Mouse (Mus musculus): ENCODE measurements at regions not wholly inside any gene's neighbourhood (a gene's known extent, or its start where the extent isn't known, plus 50 kb on each side); places are given as distances from the start of the nearest gene placed in this dataset.

DNA sequence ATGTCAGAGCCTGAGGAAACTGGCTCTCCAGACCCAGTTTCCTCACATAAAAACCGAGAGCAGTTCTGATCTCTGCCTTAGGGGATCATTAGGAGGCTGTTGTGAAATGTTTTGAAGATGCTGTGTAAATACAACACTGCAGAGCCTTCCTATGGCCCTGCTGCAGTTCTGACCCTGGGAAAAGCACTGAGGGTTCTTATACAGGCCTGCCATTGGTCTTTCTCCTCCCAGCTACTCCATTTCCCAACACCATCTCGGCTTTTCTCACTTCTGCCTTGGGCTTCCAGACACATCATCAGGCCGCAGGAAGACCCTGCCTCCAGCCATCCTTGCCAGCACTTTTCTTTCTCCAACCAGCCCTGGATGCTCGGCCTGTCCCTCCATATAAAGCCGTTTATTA, 181.9 kb upstream of the Bmper start:
- peaks cover 10% of the 10 kb centered on the region for H3K4me1 ChIP-seq (replicated peaks; ENCODE audit: insufficient read depth, low read length)

DNA sequence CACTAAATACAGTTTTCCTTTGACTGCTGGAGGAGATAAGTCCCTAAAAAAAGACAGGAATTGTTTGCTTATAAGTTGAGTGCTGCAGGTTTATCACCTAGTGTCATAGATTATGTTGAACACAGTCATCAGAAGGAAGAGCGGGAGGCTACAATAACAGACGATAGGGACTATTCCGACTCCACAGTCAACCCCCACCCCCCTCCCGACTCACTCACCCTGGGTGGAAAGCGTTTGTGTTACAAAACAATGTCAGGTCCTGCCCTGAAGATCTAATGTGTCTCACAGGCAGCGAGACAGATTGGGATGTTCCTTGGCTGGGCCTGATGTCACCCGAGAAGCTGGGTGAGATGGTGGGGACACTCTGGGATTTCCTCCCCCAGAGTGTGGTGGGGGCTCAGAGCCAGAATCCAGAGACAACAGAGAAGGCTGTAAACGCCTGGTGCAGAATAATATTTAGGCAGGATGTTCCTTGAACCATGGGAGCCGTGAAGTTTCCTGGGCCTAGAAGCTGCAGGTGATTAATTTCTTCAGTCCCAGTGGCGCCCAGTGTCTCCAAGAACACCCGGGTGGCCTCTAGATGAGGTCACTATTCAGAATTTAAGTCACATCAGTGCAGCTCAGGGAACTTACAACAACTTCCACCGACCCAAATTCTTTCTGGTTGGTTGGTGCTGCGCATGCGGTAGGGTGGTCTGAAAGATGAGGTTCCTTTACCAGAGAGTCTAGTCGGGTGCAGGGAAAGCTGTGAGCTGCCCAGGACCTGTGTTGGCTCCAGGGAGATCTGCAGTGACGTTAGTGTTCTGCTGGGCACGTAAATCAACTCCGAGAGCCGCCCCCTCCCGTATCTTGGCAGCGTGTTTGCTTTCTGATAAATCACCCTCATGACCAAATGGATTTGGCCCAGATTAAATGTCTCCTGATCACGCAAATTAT, 181.1 kb upstream of the Bmper start:
- peak; percentile 88 for ATAC-seq (replicated peaks; ENCODE audit: low FRiP score, low read depth)
- H3K27me3 ChIP-seq (ENCODE audit: insufficient read depth, low read length), result no peaks in the 10 kb centered on the region
- H3K36me3 ChIP-seq (ENCODE audit: insufficient read depth, low read length), result no peaks in the 10 kb centered on the region
- peak overlapping the region; percentile 48; the same call in 1 of the 2 replicates for H3K27ac ChIP-seq
- no peak overlapping the region for H3K4me3 ChIP-seq (replicated peaks; ENCODE audit: low read depth, low read length)
- H3K4me1 ChIP-seq (replicated peaks; ENCODE audit: insufficient read depth, low read length), result peaks cover 3% of the 10 kb centered on the region
- no peak overlapping the region for H3K4me2 ChIP-seq (ENCODE audit: low read length)
- H3K9me3 ChIP-seq (replicated peaks; ENCODE audit: low read length), result no peaks in the 10 kb centered on the region
- no peak overlapping the region for H3K9ac ChIP-seq (ENCODE audit: low read depth, low read length)
- WGBS, result 16% methylated on average over 22 of the region's 22 CpGs
- no peak for TF ChIP-seq CTCF (IDR thresholded peaks at IDR 0.05; ENCODE audit: low read depth)
- peak; percentile 87 for DNase-seq (ENCODE audit: low spot score)

More for the DNA sequence above, 181.9 kb upstream of the Bmper start:
- no peaks in the 10 kb centered on the region for H3K9me3 ChIP-seq (replicated peaks; ENCODE audit: low read length)
- ATAC-seq (replicated peaks; ENCODE audit: low FRiP score, low read depth), result no peak
- WGBS, result 23% methylated on average over 5 of the region's 5 CpGs
- H3K27me3 ChIP-seq (ENCODE audit: insufficient read depth, low read length), result no peaks in the 10 kb centered on the region
- H3K4me2 ChIP-seq (ENCODE audit: low read length), result no peak overlapping the region
- H3K4me3 ChIP-seq (replicated peaks; ENCODE audit: low read depth, low read length), result no peak overlapping the region
- TF ChIP-seq CTCF (IDR thresholded peaks at IDR 0.05; ENCODE audit: low read depth), result no peak
- no peak overlapping the region for H3K9ac ChIP-seq (ENCODE audit: low read depth, low read length)
- DNase-seq (ENCODE audit: low spot score), result no peak
- H3K27ac ChIP-seq, result peak overlapping the region; percentile 48; the same call in 1 of the 2 replicates
- no peaks in the 10 kb centered on the region for H3K36me3 ChIP-seq (ENCODE audit: insufficient read depth, low read length)

DNA sequence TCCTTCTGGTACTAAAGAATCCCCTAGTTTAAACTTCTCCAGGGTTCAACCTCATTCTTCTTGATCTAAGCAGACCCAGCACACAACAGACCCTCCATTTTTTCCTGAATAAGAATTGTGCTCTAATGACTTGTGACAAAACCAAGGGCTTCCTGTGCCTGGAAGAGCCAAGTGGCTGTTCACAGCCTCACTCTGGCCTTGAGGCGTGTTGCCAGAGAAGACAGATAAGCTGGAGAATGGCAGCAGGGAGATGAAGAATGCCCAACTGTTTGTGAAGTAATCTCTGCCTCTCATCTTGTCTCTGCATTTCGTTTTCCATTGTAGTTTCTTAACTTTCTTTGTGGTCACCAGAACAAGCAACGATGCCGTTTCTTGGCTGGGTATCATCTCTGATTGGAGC, 179.9 kb upstream of the Bmper start:
- Histone ChIP-seq H3K36me3 (ENCODE audit: insufficient read depth, low read length) (no peaks in the 10 kb centered on the region), H3K4me3 (replicated peaks; ENCODE audit: low read depth, low read length) (no peak overlapping the region), H3K4me2 (ENCODE audit: low read length) (no peak overlapping the region), H3K9me3 (replicated peaks; ENCODE audit: low read length) (no peaks in the 10 kb centered on the region), H3K9ac (ENCODE audit: low read depth, low read length) (no peak overlapping the region), H3K27ac (no peak overlapping the region), H3K4me1 (replicated peaks; ENCODE audit: insufficient read depth, low read length) (no peaks in the 10 kb centered on the region), H3K27me3 (ENCODE audit: insufficient read depth, low read length) (no peaks in the 10 kb centered on the region)
- 87% methylated on average over 4 of the region's 4 CpGs for WGBS
- DNase-seq (ENCODE audit: low spot score) (no peak), ATAC-seq (replicated peaks; ENCODE audit: low FRiP score, low read depth) (no peak)
- TF ChIP-seq CTCF (IDR thresholded peaks at IDR 0.05; ENCODE audit: low read depth), result no peak

DNA sequence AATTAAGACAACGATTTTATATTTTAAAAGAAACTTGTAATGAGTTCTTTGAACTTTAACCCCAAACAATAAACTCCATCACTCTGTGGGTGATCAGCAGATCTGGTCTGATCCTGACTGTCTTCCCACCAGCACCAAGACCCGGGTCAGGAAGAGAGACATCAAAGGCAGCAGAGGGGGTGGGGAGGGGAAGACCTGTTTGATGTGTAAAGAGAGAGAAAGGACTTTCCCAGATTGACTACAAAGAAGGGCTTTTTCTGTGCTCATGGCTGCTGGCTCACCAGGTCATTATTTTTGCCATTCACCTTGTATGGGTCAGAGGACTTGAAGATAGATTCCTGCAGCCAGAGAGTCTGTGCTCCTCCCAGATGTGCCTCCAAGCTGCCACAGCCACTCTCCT, 177.4 kb upstream of the Bmper start:
- H3K27me3 ChIP-seq (ENCODE audit: insufficient read depth, low read length), result no peaks in the 10 kb centered on the region
- H3K9me3 ChIP-seq (replicated peaks; ENCODE audit: low read length), result no peaks in the 10 kb centered on the region
- no peak for TF ChIP-seq CTCF (IDR thresholded peaks at IDR 0.05; ENCODE audit: low read depth)
- ATAC-seq (replicated peaks; ENCODE audit: low FRiP score, low read depth) (no peak), DNase-seq (ENCODE audit: low spot score) (no peak)
- no peaks in the 10 kb centered on the region for H3K4me1 ChIP-seq (replicated peaks; ENCODE audit: insufficient read depth, low read length)
- no peaks in the 10 kb centered on the region for H3K36me3 ChIP-seq (ENCODE audit: insufficient read depth, low read length)
- no peak overlapping the region for H3K4me2 ChIP-seq (ENCODE audit: low read length)
- H3K27ac ChIP-seq, result no peak overlapping the region
- H3K4me3 ChIP-seq (replicated peaks; ENCODE audit: low read depth, low read length), result no peak overlapping the region
- 9% methylated on average over 2 of the region's 2 CpGs for WGBS
- no peak overlapping the region for H3K9ac ChIP-seq (ENCODE audit: low read depth, low read length)

DNA sequence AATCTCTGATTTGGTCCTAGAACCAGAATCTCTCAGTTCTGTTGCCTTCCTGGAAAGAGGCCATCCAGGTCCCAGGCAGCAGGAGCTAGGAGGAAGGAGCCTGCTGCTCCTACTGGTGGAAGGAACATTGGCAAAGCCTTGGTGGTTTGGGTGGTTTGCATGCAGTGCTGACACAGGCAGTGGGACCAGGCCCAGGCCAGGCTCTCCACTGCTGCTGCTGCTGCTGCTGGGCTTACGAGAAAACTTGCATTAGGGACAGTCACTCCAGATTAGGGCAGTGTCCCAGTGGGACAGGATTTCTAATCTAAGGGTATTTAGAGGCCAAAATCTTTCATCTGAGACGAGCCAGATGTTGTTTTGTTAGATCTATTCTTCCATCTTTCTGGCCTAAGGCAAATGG, 172.1 kb upstream of the Bmper start:
- no peak overlapping the region for H3K27ac ChIP-seq
- DNase-seq (ENCODE audit: low spot score), result no peak
- no peak for ATAC-seq (replicated peaks; ENCODE audit: low FRiP score, low read depth)
- H3K4me2 ChIP-seq (ENCODE audit: low read length), result no peak overlapping the region
- no peaks in the 10 kb centered on the region for H3K4me1 ChIP-seq (replicated peaks; ENCODE audit: insufficient read depth, low read length)
- no peak for TF ChIP-seq CTCF (IDR thresholded peaks at IDR 0.05; ENCODE audit: low read depth)
- H3K9ac ChIP-seq (ENCODE audit: low read depth, low read length), result no peak overlapping the region
- no peak overlapping the region for H3K4me3 ChIP-seq (replicated peaks; ENCODE audit: low read depth, low read length)
- H3K27me3 ChIP-seq (ENCODE audit: insufficient read depth, low read length), result no peaks in the 10 kb centered on the region
- 49% methylated on average over 2 of the region's 2 CpGs for WGBS
- H3K9me3 ChIP-seq (replicated peaks; ENCODE audit: low read length), result no peaks in the 10 kb centered on the region
- no peaks in the 10 kb centered on the region for H3K36me3 ChIP-seq (ENCODE audit: insufficient read depth, low read length)

DNA sequence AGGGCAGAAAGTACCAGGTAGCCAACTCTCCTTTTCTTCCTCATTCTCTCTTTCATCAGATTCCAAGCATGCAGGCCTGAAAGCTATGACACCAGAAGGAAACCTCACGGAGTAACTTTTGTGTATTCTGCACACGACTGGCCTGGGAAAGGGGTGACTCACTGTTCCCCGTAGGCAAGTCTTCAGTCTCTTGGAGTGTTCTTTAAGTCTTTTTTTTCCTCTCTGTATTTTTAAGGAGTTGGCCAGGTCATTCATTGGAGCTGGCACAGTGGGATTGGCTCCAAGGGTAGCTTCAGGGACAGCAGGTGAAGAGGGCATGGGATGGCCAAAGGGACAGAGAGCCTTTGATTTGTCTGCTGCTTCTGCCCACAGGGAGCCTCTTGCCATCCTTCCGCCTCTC, 163.3 kb upstream of the Bmper start:
- Histone ChIP-seq H3K9me3 (replicated peaks; ENCODE audit: low read length) (no peaks in the 10 kb centered on the region), H3K27me3 (ENCODE audit: insufficient read depth, low read length) (no peaks in the 10 kb centered on the region), H3K9ac (ENCODE audit: low read depth, low read length) (no peak overlapping the region), H3K4me3 (replicated peaks; ENCODE audit: low read depth, low read length) (no peak overlapping the region), H3K4me2 (ENCODE audit: low read length) (no peak overlapping the region), H3K4me1 (replicated peaks; ENCODE audit: insufficient read depth, low read length) (peaks cover 7% of the 10 kb centered on the region; the same call in 1 of the 2 replicates), H3K27ac (no peak overlapping the region), H3K36me3 (ENCODE audit: insufficient read depth, low read length) (no peaks in the 10 kb centered on the region)
- 70% methylated on average over 4 of the region's 4 CpGs for WGBS
- DNase-seq (ENCODE audit: low spot score) (no peak), ATAC-seq (replicated peaks; ENCODE audit: low FRiP score, low read depth) (no peak)
- TF ChIP-seq CTCF (IDR thresholded peaks at IDR 0.05; ENCODE audit: low read depth), result no peak

Measured in kidney, postnatal 0 days (tissue).